Mouse (Mus musculus): ENCODE results near the gene Ripk1. TPM values are rescaled to one million over a fixed set of nuclear protein-coding genes. Genes with fewer than 3 reads are reported as not detected.

Gene Ripk1
- 46.1 TPM for polyA plus RNA-seq (2014; fragmentation: Illumina TruSeq; extraction: RNeasy Lipid Tissue Mini Kit (QIAGEN cat#74804); ENCODE audit: low replicate concordance)

GRCm38 (mm10) chr13:34002058-34003006 is at the start of gene Ripk1, which contains the start of gene Serpinb6a:
Gene Ripk1, plus strand, starts transcription at chr13:34002363.
Gene Serpinb6a, minus strand, starts transcription at chr13:34002794.

GRCm38 (mm10) chr13:33964206-33965046 is 37.7 kb upstream of the Ripk1 start, which contains the start of gene Nqo2:
Gene Nqo2, plus strand, starts transcription at chr13:33964687.

GRCm38 (mm10) chr13:34037172-34038055 is 35.3 kb downstream of the Ripk1 start, which contains the start of gene Bphl:
Gene Bphl, plus strand, starts transcription at chr13:34037597.

GRCm38 (mm10) chr13:34077492-34078271 is 75.5 kb downstream of the Ripk1 start, which contains the start of gene Tubb2a:
Gene Tubb2a, minus strand, starts transcription at chr13:34078007.

Other genes starting within 250 kb of the Ripk1 start
- gene Serpinb6e, start 159.0 kb upstream of the Ripk1 start, polyA plus RNA-seq (2014; fragmentation: Illumina TruSeq; extraction: RNeasy Lipid Tissue Mini Kit (QIAGEN cat#74804); ENCODE audit: low replicate concordance): not detected
- gene Serpinb6c, start 96.7 kb upstream of the Ripk1 start, polyA plus RNA-seq (2014; fragmentation: Illumina TruSeq; extraction: RNeasy Lipid Tissue Mini Kit (QIAGEN cat#74804); ENCODE audit: low replicate concordance): not detected
- 74.1 TPM for gene Nqo2, start 37.7 kb upstream of the Ripk1 start, polyA plus RNA-seq (2014; fragmentation: Illumina TruSeq; extraction: RNeasy Lipid Tissue Mini Kit (QIAGEN cat#74804); ENCODE audit: low replicate concordance)
- gene Serpinb6a, start 431 bp downstream of the Ripk1 start, polyA plus RNA-seq (2014; fragmentation: Illumina TruSeq; extraction: RNeasy Lipid Tissue Mini Kit (QIAGEN cat#74804); ENCODE audit: low replicate concordance): 955 TPM
- 15.1 TPM for gene Bphl, start 35.2 kb downstream of the Ripk1 start, polyA plus RNA-seq (2014; fragmentation: Illumina TruSeq; extraction: RNeasy Lipid Tissue Mini Kit (QIAGEN cat#74804); ENCODE audit: low replicate concordance)
- gene Tubb2a, start 75.6 kb downstream of the Ripk1 start, polyA plus RNA-seq (2014; fragmentation: Illumina TruSeq; extraction: RNeasy Lipid Tissue Mini Kit (QIAGEN cat#74804); ENCODE audit: low replicate concordance): 2.7 TPM
- 3.7 TPM for gene Tubb2b, start 128.1 kb downstream of the Ripk1 start, polyA plus RNA-seq (2014; fragmentation: Illumina TruSeq; extraction: RNeasy Lipid Tissue Mini Kit (QIAGEN cat#74804); ENCODE audit: low replicate concordance)
- 4.8 TPM for gene Psmg4, start 160.6 kb downstream of the Ripk1 start, polyA plus RNA-seq (2014; fragmentation: Illumina TruSeq; extraction: RNeasy Lipid Tissue Mini Kit (QIAGEN cat#74804); ENCODE audit: low replicate concordance)

All from small intestine, adult 10 weeks (tissue).